Mouse (Mus musculus): Measurements from ENCODE around the gene Hagh. TPM values are rescaled to one million over a fixed set of nuclear protein-coding genes. Genes with fewer than 3 reads are reported as not detected.

The Hagh gene
- polyA plus RNA-seq, 1 experiment from 2014 or later, result 116 TPM

DNA sequence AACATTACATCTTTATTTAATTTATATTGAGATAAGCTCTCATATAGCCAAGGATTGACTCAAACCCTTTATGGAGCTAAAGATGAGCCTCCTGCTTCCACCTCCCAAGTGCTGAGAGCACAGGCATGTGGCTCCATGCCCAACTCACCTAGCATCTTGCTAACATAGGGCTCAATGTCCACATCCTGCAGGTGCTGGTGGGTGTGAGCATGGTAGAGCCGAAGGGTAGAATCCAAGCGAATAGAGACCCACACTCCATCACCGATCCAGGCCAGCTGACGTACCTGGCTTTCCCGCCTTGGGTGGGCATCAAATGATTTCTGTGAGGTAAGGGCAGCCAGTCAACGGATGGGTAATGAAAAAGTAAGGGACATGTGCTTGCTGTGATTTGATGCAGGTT, 60.1 kb downstream of the Hagh start:
- TF ChIP-seq CTCF (IDR thresholded peaks at IDR 0.05), result no peak
- H3K27me3 ChIP-seq, result no peaks in the 10 kb centered on the region
- in situ Hi-C loops (cut with MboI; ENCODE audit: low pct_unique_long_range_greater_than_20kb), result no loop called here
- ChIA-PET POLR2A (no interaction called here), CTCF (interaction anchor here (1.4 kb wide), 1 partner anchor 16 kb away, joined by 3 read pairs; no protein-coding TSS in a partner anchor)
- no peak for DNase-seq (ENCODE audit: low read depth, low spot score)
- ATAC-seq, result no peak

DNA sequence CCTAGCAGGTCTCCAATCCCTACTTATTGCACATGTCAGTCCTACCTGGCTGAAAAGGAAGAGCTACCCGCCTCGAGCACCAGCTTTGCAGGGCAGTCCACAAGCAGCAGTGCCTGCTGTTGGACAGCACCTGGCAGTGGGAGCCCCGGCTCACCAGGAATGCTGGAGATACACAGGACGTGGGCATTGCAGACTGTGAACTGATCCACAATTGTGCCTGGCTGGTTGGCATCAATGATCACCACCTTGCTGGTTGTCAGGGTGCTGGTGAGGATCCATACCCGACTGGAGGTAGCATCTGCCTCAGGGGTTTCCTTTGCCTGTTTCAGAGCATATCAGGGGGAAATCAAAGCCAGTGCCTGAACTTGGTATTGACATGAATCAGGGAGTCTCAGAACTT, 62.2 kb downstream of the Hagh start:
- H3K27me3 ChIP-seq, result no peaks in the 10 kb centered on the region
- in situ Hi-C loops (cut with MboI; ENCODE audit: low pct_unique_long_range_greater_than_20kb), result no loop called here
- POLR2A ChIA-PET, result interaction anchor here (1.4 kb wide), 1 partner anchor 9 kb away, joined by 3 read pairs; no protein-coding TSS in a partner anchor
- CTCF ChIA-PET, result interaction anchor here (1.2 to 1.7 kb wide), 2 partner anchors 26 to 30 kb away, joined by 4 to 5 read pairs; no protein-coding TSS in a partner anchor
- TF ChIP-seq CTCF (IDR thresholded peaks at IDR 0.05), result no peak
- no peak for DNase-seq (ENCODE audit: low read depth, low spot score)
- ATAC-seq, result no peak

DNA sequence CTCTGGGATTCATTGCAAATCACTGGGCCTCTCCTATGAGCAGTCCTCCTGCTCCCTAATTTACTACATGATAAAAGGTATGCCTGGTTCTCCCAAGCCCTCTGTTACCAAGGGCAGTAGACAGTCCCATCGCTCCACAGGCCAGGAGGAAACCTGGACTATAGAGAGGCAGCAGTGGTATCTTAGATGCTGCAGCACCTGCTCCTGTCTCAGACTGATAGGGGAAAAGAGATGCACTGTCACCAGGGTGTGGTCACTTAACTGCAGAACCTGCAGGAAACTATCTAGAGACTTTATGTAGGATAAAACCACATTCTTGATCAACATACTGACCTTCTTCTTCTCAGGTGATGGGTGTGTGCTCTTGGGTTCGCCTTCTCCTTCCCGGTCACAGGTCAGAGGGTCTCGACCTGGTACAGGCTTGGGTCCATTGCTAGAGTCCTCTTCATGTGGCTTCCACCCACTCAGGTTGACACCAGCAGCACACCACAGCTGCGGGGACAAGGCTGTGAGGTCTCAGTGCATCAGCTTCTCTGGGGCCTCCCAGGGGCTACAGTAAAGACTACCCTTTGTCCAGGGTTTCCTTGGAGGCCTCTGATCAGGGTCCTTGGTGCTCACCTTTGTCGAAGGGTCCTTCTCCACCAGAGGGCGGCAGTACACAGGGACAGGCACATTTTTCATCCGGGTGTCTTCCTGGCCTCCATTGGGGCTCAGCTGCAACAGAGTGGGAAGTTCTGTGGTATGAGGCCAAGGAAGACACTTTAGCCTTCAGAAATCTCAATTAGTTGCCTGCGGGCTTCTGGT, 62.9 kb downstream of the Hagh start:
- no peak for ATAC-seq
- in situ Hi-C loops (cut with MboI; ENCODE audit: low pct_unique_long_range_greater_than_20kb), result no loop called here
- ChIA-PET CTCF (interaction anchor here (1.2 to 1.7 kb wide), 5 partner anchors 13 to 57 kb away, joined by 3 to 5 read pairs (median 4); no protein-coding TSS in a partner anchor), POLR2A (interaction anchor here (1.4 to 2.3 kb wide), 2 partner anchors 8 to 12 kb away, joined by 3 to 5 read pairs; no protein-coding TSS in a partner anchor)
- H3K27me3 ChIP-seq, result no peaks in the 10 kb centered on the region
- no peak for TF ChIP-seq CTCF (IDR thresholded peaks at IDR 0.05)
- DNase-seq (ENCODE audit: low read depth, low spot score), result no peak

DNA sequence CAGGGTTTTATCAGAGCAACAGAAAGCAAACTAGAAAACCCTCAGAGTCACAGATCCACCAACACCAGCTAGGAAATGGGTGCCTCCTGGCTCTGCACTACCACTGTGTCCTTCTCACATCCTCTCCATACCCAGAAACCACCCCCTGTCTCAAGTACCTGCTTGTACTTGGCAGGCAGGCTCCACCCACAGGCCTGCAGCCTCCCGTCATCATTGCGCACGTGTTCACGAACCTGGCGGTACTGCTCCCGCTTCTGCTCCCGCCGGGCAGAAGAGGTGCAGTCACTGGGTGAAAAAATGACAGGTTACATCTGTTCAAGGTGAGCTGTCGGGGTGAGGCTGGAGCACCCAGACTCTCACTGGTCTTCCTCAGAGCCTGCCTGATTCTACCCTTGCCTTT, 63.8 kb downstream of the Hagh start:
- ATAC-seq, result no peak
- no peaks in the 10 kb centered on the region for H3K27me3 ChIP-seq
- no peak for TF ChIP-seq CTCF (IDR thresholded peaks at IDR 0.05)
- DNase-seq (ENCODE audit: low read depth, low spot score), result no peak
- ChIA-PET POLR2A (interaction anchor here (2.3 kb wide), 1 partner anchor 11 kb away, joined by 5 read pairs; no protein-coding TSS in a partner anchor), CTCF (interaction anchor here (0.6 to 1.7 kb wide), 5 partner anchors 12 to 58 kb away, joined by 3 to 5 read pairs (median 3); no protein-coding TSS in a partner anchor)
- in situ Hi-C loops (cut with MboI; ENCODE audit: low pct_unique_long_range_greater_than_20kb), result no loop called here

DNA sequence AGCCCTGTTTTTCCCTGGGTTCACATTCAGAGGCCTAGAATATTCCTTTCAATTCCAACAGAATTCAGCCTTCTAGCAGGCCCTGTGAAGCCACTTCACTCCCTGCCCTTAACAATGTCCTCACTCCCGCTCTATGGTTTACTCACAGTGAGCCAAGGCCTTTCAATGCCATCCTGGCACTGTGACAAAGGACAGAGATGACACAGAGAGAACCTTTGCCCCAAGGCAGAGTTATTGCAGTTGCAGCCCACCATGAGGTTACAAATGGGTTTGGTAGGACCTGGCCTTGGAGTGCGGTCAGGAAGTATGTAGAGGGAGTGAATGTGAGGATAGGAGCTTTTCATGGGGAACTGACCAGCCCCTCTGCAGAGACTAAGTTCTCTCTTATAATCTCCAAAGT, 67.6 kb downstream of the Hagh start:
- in situ Hi-C loops (cut with MboI; ENCODE audit: low pct_unique_long_range_greater_than_20kb), result no loop called here
- ChIA-PET CTCF (no interaction called here), POLR2A (no interaction called here)
- no peak for TF ChIP-seq CTCF (IDR thresholded peaks at IDR 0.05)
- ATAC-seq, result no peak
- H3K27me3 ChIP-seq, result no peaks in the 10 kb centered on the region
- no peak for DNase-seq (ENCODE audit: low read depth, low spot score)

DNA sequence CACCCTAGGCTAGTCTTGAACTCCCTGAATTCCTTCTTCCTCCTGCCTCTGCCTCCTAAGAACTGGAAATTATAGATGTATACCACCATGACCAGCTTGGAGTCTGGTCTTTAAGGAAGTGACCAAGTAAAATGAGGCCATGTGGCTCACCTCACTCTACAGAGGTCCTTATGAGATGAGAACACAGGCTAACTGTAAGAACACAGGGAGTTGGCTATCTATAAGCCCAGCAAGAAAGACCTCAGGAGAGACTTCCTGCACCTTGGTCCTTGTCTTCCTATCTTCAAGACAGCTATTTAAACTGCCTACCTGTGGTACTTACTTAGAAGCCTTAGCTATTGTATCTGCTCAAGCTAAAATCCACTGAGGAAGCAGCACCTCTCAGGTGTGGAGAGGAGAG, 74.0 kb downstream of the Hagh start:
- DNase-seq (ENCODE audit: low read depth, low spot score) (no peak), ATAC-seq (no peak)
- POLR2A ChIA-PET, result interaction anchor here (1.4 kb wide), 1 partner anchor 19 kb away, joined by 3 read pairs; the partner anchor contains the start of genes Eme2 and Mrps34
- no peak for TF ChIP-seq CTCF (IDR thresholded peaks at IDR 0.05)
- H3K27me3 ChIP-seq, result no peaks in the 10 kb centered on the region
- in situ Hi-C loops (cut with MboI; ENCODE audit: low pct_unique_long_range_greater_than_20kb), result no loop called here
- CTCF ChIA-PET, result interaction anchor here (1.0 kb wide), 1 partner anchor 16 kb away, joined by 4 read pairs; no protein-coding TSS in a partner anchor

Other genes starting within 250 kb of the Hagh start
- 93.5 TPM for gene Tsc2, start 207.5 kb upstream of the Hagh start, polyA plus RNA-seq (2021)
- gene Nthl1, start 207.5 kb upstream of the Hagh start, polyA plus RNA-seq (2021), result 33.4 TPM
- gene Slc9a3r2, start 189.8 kb upstream of the Hagh start, polyA plus RNA-seq (2021), result 32.3 TPM
- not detected for gene Npw, start 181.7 kb upstream of the Hagh start, polyA plus RNA-seq (2021)
- gene Zfp598, start 170.5 kb upstream of the Hagh start, polyA plus RNA-seq (2021), result 48.0 TPM
- gene Syngr3, start 150.2 kb upstream of the Hagh start, polyA plus RNA-seq (2021), result 2.7 TPM
- 47.6 TPM for gene Gfer, start 144.0 kb upstream of the Hagh start, polyA plus RNA-seq (2021)
- 2.4 TPM for gene Noxo1, start 143.9 kb upstream of the Hagh start, polyA plus RNA-seq (2021)
- gene Tbl3, start 132.5 kb upstream of the Hagh start, polyA plus RNA-seq (2021), result 66.1 TPM
- gene Rnf151, start 122.1 kb upstream of the Hagh start, polyA plus RNA-seq (2021), result 0.08 TPM
- 1,141 TPM for gene Rps2, start 122.0 kb upstream of the Hagh start, polyA plus RNA-seq (2021)
- 362 TPM for gene Ndufb10, start 115.7 kb upstream of the Hagh start, polyA plus RNA-seq (2021)
- gene Rpl3l, start 112.3 kb upstream of the Hagh start, polyA plus RNA-seq (2021), result 0.15 TPM
- gene Msrb1, start 103.5 kb upstream of the Hagh start, polyA plus RNA-seq (2021), result 100 TPM
- 2.9 TPM for gene Hs3st6, start 87.2 kb upstream of the Hagh start, polyA plus RNA-seq (2021)
- 0.09 TPM for gene Meiob, start 35.9 kb upstream of the Hagh start, polyA plus RNA-seq (2021)
- gene Fahd1, start 10.2 kb downstream of the Hagh start, polyA plus RNA-seq (2021), result 41.2 TPM
- gene Igfals, start 25.9 kb downstream of the Hagh start, polyA plus RNA-seq (2021), result 0.12 TPM
- gene Nubp2, start 46.2 kb downstream of the Hagh start, polyA plus RNA-seq (2021), result 49.8 TPM
- 32.4 TPM for gene Spsb3, start 46.5 kb downstream of the Hagh start, polyA plus RNA-seq (2021)
- 21.4 TPM for gene Eme2, start 54.9 kb downstream of the Hagh start, polyA plus RNA-seq (2021)
- 115 TPM for gene Mrps34, start 55.0 kb downstream of the Hagh start, polyA plus RNA-seq (2021)
- gene Nme3, start 56.4 kb downstream of the Hagh start, polyA plus RNA-seq (2021), result 39.8 TPM
- gene Mapk8ip3, start 96.8 kb downstream of the Hagh start, polyA plus RNA-seq (2021), result 66.3 TPM
- gene Jpt2, start 120.5 kb downstream of the Hagh start, polyA plus RNA-seq (2021), result 50.2 TPM
- gene Cramp1l, start 175.6 kb downstream of the Hagh start, polyA plus RNA-seq (2021), result 14.6 TPM
- gene Ift140, start 175.9 kb downstream of the Hagh start, polyA plus RNA-seq (2021), result 24.5 TPM
- gene Tmem204, start 243.4 kb downstream of the Hagh start, polyA plus RNA-seq (2021), result 0.14 TPM